Mouse (Mus musculus) liver, embryonic 14.5 days (tissue): Measurements from ENCODE around the gene Siah2.

ENCODE experiments used
- CTCF ChIP-seq: IDR thresholded peaks from 2 replicates; pipeline ENCODE4 v1.5.1; 2016; ENCODE audit warnings: antibody characterized with exemption, low read depth, control low read depth
- EP300 ChIP-seq: IDR thresholded peaks from 2 replicates; pipeline ENCODE4 v1.6.1; 2016; ENCODE audit warnings: antibody characterized with exemption, low read depth

DNA sequence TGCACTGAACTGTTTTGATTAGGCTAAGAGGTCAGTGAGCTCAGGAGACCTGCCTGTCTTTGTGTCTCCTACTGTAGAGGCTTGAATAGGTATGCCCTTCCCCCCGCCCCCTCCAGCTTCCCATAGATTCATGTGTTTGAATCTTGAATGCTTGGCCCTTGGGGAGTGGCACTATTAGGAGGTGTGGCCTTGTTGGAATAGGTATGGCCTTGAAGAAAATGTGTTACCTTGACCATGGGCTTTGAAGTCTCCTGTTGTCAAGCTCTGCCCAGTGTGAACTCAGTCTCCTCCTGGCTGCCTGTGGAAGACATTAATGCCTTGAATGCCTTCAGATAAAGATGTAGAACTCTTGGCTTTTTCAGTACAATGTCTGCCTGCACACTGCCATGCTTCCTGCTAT is 9.2 kb upstream of the Siah2 start:
- TF ChIP-seq CTCF = no peak
- TF ChIP-seq EP300 = no peak
